Mouse (Mus musculus): ENCODE results near the gene Ang4. TPM values are rescaled to one million over a fixed set of nuclear protein-coding genes. Genes with fewer than 3 reads are reported as not detected.
A peak's percentile ranks its signal among the peaks of the same experiment; 100 is the strongest.

The Ang4 gene
- polyA plus RNA-seq, 1 experiment from 2014 or later = not detected

DNA sequence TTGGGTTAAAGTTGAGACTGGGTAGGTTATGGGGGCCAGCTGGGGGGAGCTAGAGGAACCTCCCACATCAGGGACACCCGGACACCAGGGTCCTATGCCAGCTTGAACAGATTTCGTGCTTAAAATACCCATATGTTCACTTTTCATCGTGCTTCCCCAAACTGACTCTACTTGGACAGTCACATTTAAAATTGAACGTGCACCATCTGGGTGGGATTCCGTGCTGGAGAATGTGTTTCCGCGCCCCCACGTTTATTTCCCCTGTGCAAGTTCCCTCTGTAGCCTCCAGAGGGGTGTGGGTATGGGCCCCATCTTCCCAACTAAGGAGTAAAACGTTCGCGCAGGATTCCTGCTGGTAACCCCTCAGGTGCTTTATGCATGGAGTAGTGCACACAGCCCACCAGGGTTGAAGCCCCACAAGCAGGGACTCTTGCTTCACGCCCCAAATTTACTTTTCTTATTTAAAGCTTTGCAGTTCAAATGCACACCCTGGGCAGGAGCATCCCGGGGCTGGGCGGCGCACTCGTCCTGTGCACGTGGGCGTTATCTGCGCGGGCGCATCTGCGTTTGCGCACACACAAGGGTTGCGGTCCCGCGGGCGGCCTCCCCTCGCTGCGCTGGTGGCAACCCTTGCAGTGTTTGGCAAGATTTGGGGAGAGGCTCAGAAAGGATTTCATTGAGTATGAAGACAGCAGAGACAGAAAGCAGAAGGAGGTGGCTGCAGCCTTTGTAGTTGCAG is 34.8 kb downstream of the Ang4 start:
- 0 out of 2 replicates have a peak, but pooled peaks have one; percentile 7 for ATAC-seq (ENCODE audit: low FRiP score, low read depth)
- H3K4me3 ChIP-seq = peak overlapping the region; percentile 13; the same call in 1 of the 2 replicates

DNA sequence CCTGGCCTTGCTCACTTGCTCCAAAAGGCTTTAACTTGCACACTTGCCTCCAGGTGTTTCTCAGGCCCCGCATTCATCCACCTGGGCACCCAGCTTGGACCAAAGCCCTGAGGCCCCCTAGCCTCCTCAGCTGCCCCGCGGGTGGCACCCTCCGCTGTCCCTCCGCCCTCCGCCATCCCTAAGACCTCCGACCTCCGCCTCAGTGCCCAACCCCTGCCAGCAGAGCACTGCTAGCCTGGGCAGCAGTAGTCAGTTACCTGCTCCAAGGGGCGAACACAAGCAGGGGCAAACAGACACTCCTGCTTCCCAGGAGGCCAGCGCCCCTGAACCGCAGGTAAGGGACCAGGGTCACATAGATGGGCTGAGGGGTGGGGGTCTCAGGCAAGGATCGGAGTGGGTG is 35.4 kb downstream of the Ang4 start:
- Histone ChIP-seq H3K4me1 (peaks cover 24% of the 10 kb centered on the region), H3K9me3 (no peaks in the 10 kb centered on the region), H3K4me3 (no peak overlapping the region), H3K9ac (no peak overlapping the region), H3K36me3 (no peaks in the 10 kb centered on the region), H3K27ac (no peak overlapping the region), H3K27me3 (replicated peaks) (peaks cover 47% of the 10 kb centered on the region), H3K4me2 (replicated peaks) (no peak overlapping the region)
- ATAC-seq (ENCODE audit: low FRiP score, low read depth) = no peak
- 13% methylated on average over 12 of the region's 12 CpGs for WGBS

More for the DNA sequence above, 34.8 kb downstream of the Ang4 start:
- Histone ChIP-seq H3K4me2 (replicated peaks) (peak overlapping the region; percentile 45), H3K27me3 (replicated peaks) (peaks cover 47% of the 10 kb centered on the region), H3K9me3 (no peaks in the 10 kb centered on the region), H3K27ac (no peak overlapping the region), H3K36me3 (no peaks in the 10 kb centered on the region), H3K9ac (no peak overlapping the region), H3K4me1 (peaks cover 24% of the 10 kb centered on the region)
- 3% methylated on average over 29 of the region's 29 CpGs for WGBS

DNA sequence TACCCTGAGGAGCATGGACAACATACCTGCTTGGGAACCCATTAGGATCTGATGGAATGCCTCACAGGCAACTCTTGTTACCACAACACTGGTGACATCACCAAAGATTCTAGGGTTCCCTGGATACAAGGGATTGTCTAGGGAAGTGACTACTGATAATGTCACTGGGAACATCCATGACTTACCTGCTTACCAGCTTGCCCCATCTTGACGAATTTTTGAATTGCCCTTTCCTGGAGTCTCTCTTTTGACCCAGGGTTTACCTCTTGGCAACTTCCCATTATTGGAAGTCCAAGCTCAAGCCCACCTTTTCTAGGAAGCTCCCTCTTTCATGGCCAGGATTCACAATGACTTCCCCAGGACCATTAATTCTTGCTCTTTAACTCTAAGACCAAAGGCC is 56.3 kb downstream of the Ang4 start, which contains the start of gene Gm5800:
Gm5800 (minus strand) TSS at position 101 of the 400 bp plus-strand sequence.
- Histone ChIP-seq H3K9ac (no peak within 1 kb of the TSS), H3K36me3 (no peaks in the 10 kb centered on the region), H3K4me2 (replicated peaks) (no peak within 1 kb of the TSS), H3K27me3 (replicated peaks) (no peaks in the 10 kb centered on the region), H3K27ac (no peak within 1 kb of the TSS), H3K4me1 (no peaks in the 10 kb centered on the region), H3K9me3 (no peaks in the 10 kb centered on the region), H3K4me3 (no peak within 1 kb of the TSS)
- ATAC-seq (ENCODE audit: low FRiP score, low read depth) = no peak
- 53% methylated on average over 1 of the region's 1 CpGs for WGBS

Other genes starting within 250 kb of the Ang4 start
- gene Gm5622, start 220.8 kb downstream of the Ang4 start, polyA plus RNA-seq (2016; fragmentation: Nextera tagmentation; extraction: Ambion mirVana) = not detected in 2 replicates
- not detected in 2 replicates for gene Gm17175, start 199.5 kb downstream of the Ang4 start, polyA plus RNA-seq (2016; fragmentation: Nextera tagmentation; extraction: Ambion mirVana)
- not detected in 2 replicates for gene Gm17174, start 181.5 kb downstream of the Ang4 start, polyA plus RNA-seq (2016; fragmentation: Nextera tagmentation; extraction: Ambion mirVana)
- gene Gm17078, start 162.3 kb downstream of the Ang4 start, polyA plus RNA-seq (2016; fragmentation: Nextera tagmentation; extraction: Ambion mirVana) = not detected in 2 replicates
- not detected in 2 replicates for gene Gm4181, start 137.9 kb downstream of the Ang4 start, polyA plus RNA-seq (2016; fragmentation: Nextera tagmentation; extraction: Ambion mirVana)
- not detected in 2 replicates for gene Gm17079, start 78.1 kb downstream of the Ang4 start, polyA plus RNA-seq (2016; fragmentation: Nextera tagmentation; extraction: Ambion mirVana)
- gene Gm5800, start 56.4 kb downstream of the Ang4 start, polyA plus RNA-seq (2016; fragmentation: Nextera tagmentation; extraction: Ambion mirVana) = not detected in 2 replicates
- not detected in 2 replicates for gene AY358078, start 26.5 kb upstream of the Ang4 start, polyA plus RNA-seq (2016; fragmentation: Nextera tagmentation; extraction: Ambion mirVana)
- not detected in 2 replicates for gene Ear6, start 80.1 kb upstream of the Ang4 start, polyA plus RNA-seq (2016; fragmentation: Nextera tagmentation; extraction: Ambion mirVana)
- 58.6 and 64.4 TPM in 2 replicates for gene Mettl17, start 111.3 kb upstream of the Ang4 start, polyA plus RNA-seq (2016; fragmentation: Nextera tagmentation; extraction: Ambion mirVana)
- 1.2 and 1.4 TPM in 2 replicates for gene Slc39a2, start 119.3 kb upstream of the Ang4 start, polyA plus RNA-seq (2016; fragmentation: Nextera tagmentation; extraction: Ambion mirVana)
- gene Ndrg2, start 140.6 kb upstream of the Ang4 start, polyA plus RNA-seq (2016; fragmentation: Nextera tagmentation; extraction: Ambion mirVana) = 31.2 and 37.5 TPM in 2 replicates
- not detected in 2 replicates for gene Tppp2, start 144.8 kb upstream of the Ang4 start, polyA plus RNA-seq (2016; fragmentation: Nextera tagmentation; extraction: Ambion mirVana)
- not detected in 2 replicates for gene Rnase13, start 149.2 kb upstream of the Ang4 start, polyA plus RNA-seq (2016; fragmentation: Nextera tagmentation; extraction: Ambion mirVana)
- 105 and 110 TPM in 2 replicates for gene Arhgef40, start 211.1 kb upstream of the Ang4 start, polyA plus RNA-seq (2016; fragmentation: Nextera tagmentation; extraction: Ambion mirVana)
- 1.0 and 1.3 TPM in 2 replicates for gene Tmem253, start 242.1 kb upstream of the Ang4 start, polyA plus RNA-seq (2016; fragmentation: Nextera tagmentation; extraction: Ambion mirVana)
- 78.3 and 84.9 TPM in 2 replicates for gene Zfp219, start 247.1 kb upstream of the Ang4 start, polyA plus RNA-seq (2016; fragmentation: Nextera tagmentation; extraction: Ambion mirVana)

Measured in neural tube, embryonic 12.5 days (tissue).